Mouse (Mus musculus) brain, embryonic 14.5 days (tissue): ENCODE measurements at regions not wholly inside any gene's neighbourhood (a gene's known extent, or its start where the extent isn't known, plus 50 kb on each side); places are given as distances from the start of the nearest gene placed in this dataset.

Experiments
- DNase-seq: peaks from one replicate; pipeline ENCODE4 v3.0.0-alpha.2; 2011; ENCODE audit warnings: low read depth
- CTCF ChIP-seq: fragments of 200-500 bp; IDR thresholded peaks from 2 replicates; pipeline ENCODE4 v1.5.1; 2012; ENCODE audit warnings: inconsistent platforms, mild to moderate bottlenecking, moderate library complexity, borderline replicate concordance; ENCODE audit not compliant: insufficient read depth, insufficient read length; ENCODE audit errors: extremely low read depth
- POLR2A ChIP-seq: fragments of 200-500 bp; IDR thresholded peaks from 2 replicates; pipeline ENCODE4 v1.6.1; 2012; ENCODE audit warnings: mild to moderate bottlenecking, inconsistent platforms, borderline replicate concordance; ENCODE audit not compliant: poor library complexity, insufficient read depth, insufficient read length, severe bottlenecking; ENCODE audit errors: extremely low read depth

DNA sequence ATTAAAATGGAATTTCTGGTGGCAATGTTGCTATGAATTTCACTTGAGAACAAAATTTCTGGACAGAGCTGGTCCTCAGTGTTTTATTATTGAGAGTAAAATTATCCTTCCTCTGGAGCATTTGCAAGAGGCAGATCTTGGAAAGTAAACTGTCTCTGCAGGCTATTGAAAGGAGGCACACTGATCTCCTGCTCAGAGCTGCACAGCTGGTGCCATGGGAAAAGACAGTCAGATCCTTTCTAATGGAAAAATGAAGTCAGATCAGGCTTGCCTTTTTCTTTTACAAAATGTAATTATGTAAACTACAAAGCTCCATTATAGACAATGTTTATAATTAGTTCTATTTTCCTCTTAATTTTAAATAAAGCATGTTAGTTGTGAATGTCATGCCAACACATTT, 1473.3 kb upstream of the G6pd2 start:
- DNase-seq = peak; percentile 61
- TF ChIP-seq CTCF (no peak), POLR2A (no peak)
